Mouse (Mus musculus): Measurements from ENCODE around the gene Foxm1. TPM values are rescaled to one million over a fixed set of nuclear protein-coding genes. Genes with fewer than 3 reads are reported as not detected.

Gene Foxm1
- total RNA-seq, 1 experiment, result 24.1 TPM

DNA sequence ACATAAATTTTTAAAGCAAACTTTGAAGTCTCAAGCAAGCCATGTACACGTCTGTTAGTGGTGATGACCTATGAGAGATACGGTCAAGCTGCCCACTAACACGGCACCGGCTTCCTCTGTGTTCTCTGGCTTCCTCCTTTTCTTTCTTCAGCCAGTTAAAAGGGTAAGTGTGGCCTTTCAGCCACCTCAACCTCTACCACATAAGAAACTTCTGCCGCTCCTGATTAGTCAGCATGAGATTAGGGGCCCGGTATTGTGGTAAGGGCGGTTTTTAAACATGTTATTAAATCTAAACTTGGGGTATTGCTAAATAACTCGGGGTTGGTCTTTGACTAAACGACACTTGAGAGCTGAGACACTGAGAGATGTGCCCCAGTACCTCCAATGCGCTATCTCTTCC, 17.1 kb upstream of the Foxm1 start:
- no peak for DNase-seq (ENCODE audit: low read depth, low spot score)

GRCm38 (mm10) chr6:128346782-128347181, 16.0 kb upstream of the Foxm1 start:
- H3K4me1 ChIP-seq (ENCODE audit: control insufficient read depth in 2 of 2, insufficient read depth in 2 of 2, low read length in 2 of 2, poor library complexity in 1 of 2), result 0 out of 4 replicates have a peak, but pooled peaks cover 2 to 3% of the 10 kb centered on the region in 2 experiments
- no peak overlapping the region for H3K27ac ChIP-seq (ENCODE audit: insufficient read depth, low read depth, low read length, poor library complexity, severe bottlenecking)
- no peak for TF ChIP-seq CHD2 (IDR thresholded peaks at IDR 0.05; ENCODE audit: low read depth, low read length)
- TF ChIP-seq ZNF384 (IDR thresholded peaks at IDR 0.05; ENCODE audit: low read depth, low read length), result no peak
- no peak for TF ChIP-seq ZC3H11A (IDR thresholded peaks at IDR 0.05; ENCODE audit: borderline replicate concordance, low read depth, low read length)
- no peak for TF ChIP-seq HCFC1 (IDR thresholded peaks at IDR 0.05; ENCODE audit: borderline replicate concordance, insufficient read depth, low read length)
- no peak for TF ChIP-seq MAFK (IDR thresholded peaks at IDR 0.05; ENCODE audit: insufficient read depth, low read depth, low read length)
- H3K9ac ChIP-seq (ENCODE audit: insufficient read depth, low read depth, low read length, poor library complexity, severe bottlenecking), result no peak overlapping the region
- DNase-seq (ENCODE audit: low read depth, low spot score), result no peak
- H3K4me3 ChIP-seq (ENCODE audit: insufficient read depth in 1 of 2, low read depth in 1 of 2, low read length in 2 of 2, poor library complexity in 1 of 2, severe bottlenecking in 1 of 2), result no peak overlapping the region
- in situ Hi-C loops (cut with MboI; ENCODE audit: low sequenced_read_pairs in 2 of 2, unreplicated experiment in 2 of 2), result no loop called here
- H3K36me3 ChIP-seq (ENCODE audit: control insufficient read depth, insufficient read depth, low read length, poor library complexity, severe bottlenecking), result peaks cover 9% of the 10 kb centered on the region; the same call in 1 of the 2 replicates
- no peaks in the 10 kb centered on the region for H3K9me3 ChIP-seq (ENCODE audit: control insufficient read depth, insufficient read depth, low read depth, low read length)

More for the DNA sequence above, 17.1 kb upstream of the Foxm1 start:
- TF ChIP-seq ZC3H11A (IDR thresholded peaks at IDR 0.05; ENCODE audit: borderline replicate concordance, low read depth, low read length) (no peak), MAFK (IDR thresholded peaks at IDR 0.05; ENCODE audit: insufficient read depth, low read depth, low read length) (no peak), HCFC1 (IDR thresholded peaks at IDR 0.05; ENCODE audit: borderline replicate concordance, insufficient read depth, low read length) (no peak), ZNF384 (IDR thresholded peaks at IDR 0.05; ENCODE audit: low read depth, low read length) (no peak), CHD2 (IDR thresholded peaks at IDR 0.05; ENCODE audit: low read depth, low read length) (no peak)
- no peaks in the 10 kb centered on the region for H3K9me3 ChIP-seq (ENCODE audit: control insufficient read depth, insufficient read depth, low read depth, low read length)
- no peak overlapping the region for H3K27ac ChIP-seq (ENCODE audit: insufficient read depth, low read depth, low read length, poor library complexity, severe bottlenecking)
- H3K4me3 ChIP-seq (ENCODE audit: insufficient read depth in 1 of 2, low read depth in 1 of 2, low read length in 2 of 2, poor library complexity in 1 of 2, severe bottlenecking in 1 of 2), result no peak overlapping the region
- peaks cover 2% of the 10 kb centered on the region; the same call in 1 of the 2 replicates for H3K36me3 ChIP-seq (ENCODE audit: control insufficient read depth, insufficient read depth, low read length, poor library complexity, severe bottlenecking)
- H3K9ac ChIP-seq (ENCODE audit: insufficient read depth, low read depth, low read length, poor library complexity, severe bottlenecking), result no peak overlapping the region
- H3K4me1 ChIP-seq (ENCODE audit: control insufficient read depth in 2 of 2, insufficient read depth in 2 of 2, low read length in 2 of 2, poor library complexity in 1 of 2), result 0 out of 4 replicates have a peak, but pooled peaks cover 2 to 3% of the 10 kb centered on the region in 2 experiments
- in situ Hi-C loops (cut with MboI; ENCODE audit: low sequenced_read_pairs in 2 of 2, unreplicated experiment in 2 of 2), result no loop called here

DNA sequence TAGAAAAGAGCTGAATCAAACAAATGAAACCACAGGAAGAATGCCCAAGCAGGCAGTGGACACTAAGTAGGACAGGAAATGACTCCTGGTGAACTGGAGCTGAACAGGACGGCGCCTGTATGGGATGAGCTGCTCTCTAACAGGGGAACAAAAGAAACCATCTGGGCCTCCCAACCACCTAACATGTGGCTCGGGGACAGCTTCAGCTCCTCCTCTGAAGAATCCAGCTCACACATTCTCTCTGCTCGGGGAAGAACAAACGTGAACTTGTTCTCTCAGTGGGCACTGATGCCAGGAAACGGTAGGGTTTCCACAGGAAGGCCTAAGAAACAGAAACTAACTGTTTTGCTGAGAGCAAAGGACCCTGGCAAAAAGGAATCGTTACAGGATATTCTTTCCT, 13.1 kb upstream of the Foxm1 start:
- in situ Hi-C loops (cut with MboI; ENCODE audit: low sequenced_read_pairs in 2 of 2, unreplicated experiment in 2 of 2), result no loop called here
- peaks cover 0 to 3% of the 10 kb centered on the region in 2 experiments; a peak in 1 of 4 replicates for H3K4me1 ChIP-seq (ENCODE audit: control insufficient read depth in 2 of 2, insufficient read depth in 2 of 2, low read length in 2 of 2, poor library complexity in 1 of 2)
- DNase-seq (ENCODE audit: low read depth, low spot score), result no peak

DNA sequence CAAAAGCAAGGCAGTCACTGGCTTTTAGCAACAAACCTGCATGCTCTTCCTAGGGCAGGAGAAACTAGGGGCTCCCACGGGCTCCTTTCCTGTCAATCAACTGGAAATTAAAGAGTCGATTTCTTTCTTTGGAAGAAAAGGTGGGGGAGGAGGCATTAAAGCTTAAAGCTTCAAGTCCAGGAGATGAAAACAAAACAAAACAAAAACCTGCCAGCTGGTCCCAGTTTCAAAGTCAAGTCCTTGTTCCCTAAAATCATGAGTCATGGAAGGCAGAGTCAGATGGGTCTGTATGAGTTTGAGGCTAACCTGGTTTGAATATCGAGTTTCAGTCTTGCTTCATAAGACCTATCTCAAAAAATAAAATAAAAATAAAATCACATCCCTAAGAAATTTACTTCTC, 8.6 kb upstream of the Foxm1 start:
- Histone ChIP-seq H3K4me1 (ENCODE audit: control insufficient read depth in 2 of 2, insufficient read depth in 2 of 2, low read length in 2 of 2, poor library complexity in 1 of 2) (peaks cover 0 to 9% of the 10 kb centered on the region in 2 experiments; a peak in 1 of 4 replicates), H3K4me3 (ENCODE audit: insufficient read depth in 1 of 2, low read depth in 1 of 2, low read length in 2 of 2, poor library complexity in 1 of 2, severe bottlenecking in 1 of 2) (no peak overlapping the region), H3K9ac (ENCODE audit: insufficient read depth, low read depth, low read length, poor library complexity, severe bottlenecking) (no peak overlapping the region), H3K36me3 (ENCODE audit: control insufficient read depth, insufficient read depth, low read length, poor library complexity, severe bottlenecking) (peaks cover 25% of the 10 kb centered on the region), H3K27ac (ENCODE audit: insufficient read depth, low read depth, low read length, poor library complexity, severe bottlenecking) (no peak overlapping the region), H3K9me3 (ENCODE audit: control insufficient read depth, insufficient read depth, low read depth, low read length) (no peaks in the 10 kb centered on the region)
- TF ChIP-seq MAFK (IDR thresholded peaks at IDR 0.05; ENCODE audit: insufficient read depth, low read depth, low read length), result no peak
- TF ChIP-seq ZC3H11A (IDR thresholded peaks at IDR 0.05; ENCODE audit: borderline replicate concordance, low read depth, low read length), result no peak
- TF ChIP-seq HCFC1 (IDR thresholded peaks at IDR 0.05; ENCODE audit: borderline replicate concordance, insufficient read depth, low read length), result no peak
- DNase-seq (ENCODE audit: low read depth, low spot score), result no peak
- in situ Hi-C loops (cut with MboI; ENCODE audit: low sequenced_read_pairs in 2 of 2, unreplicated experiment in 2 of 2), result no loop called here

More for the DNA sequence above, 13.1 kb upstream of the Foxm1 start:
- Histone ChIP-seq H3K36me3 (ENCODE audit: control insufficient read depth, insufficient read depth, low read length, poor library complexity, severe bottlenecking) (peaks cover 9% of the 10 kb centered on the region; the same call in 1 of the 2 replicates), H3K9me3 (ENCODE audit: control insufficient read depth, insufficient read depth, low read depth, low read length) (no peaks in the 10 kb centered on the region), H3K4me3 (ENCODE audit: insufficient read depth in 1 of 2, low read depth in 1 of 2, low read length in 2 of 2, poor library complexity in 1 of 2, severe bottlenecking in 1 of 2) (no peak overlapping the region), H3K27ac (ENCODE audit: insufficient read depth, low read depth, low read length, poor library complexity, severe bottlenecking) (no peak overlapping the region), H3K9ac (ENCODE audit: insufficient read depth, low read depth, low read length, poor library complexity, severe bottlenecking) (no peak overlapping the region)
- TF ChIP-seq CHD2 (IDR thresholded peaks at IDR 0.05; ENCODE audit: low read depth, low read length) (no peak), MAFK (IDR thresholded peaks at IDR 0.05; ENCODE audit: insufficient read depth, low read depth, low read length) (no peak), ZNF384 (IDR thresholded peaks at IDR 0.05; ENCODE audit: low read depth, low read length) (no peak), HCFC1 (IDR thresholded peaks at IDR 0.05; ENCODE audit: borderline replicate concordance, insufficient read depth, low read length) (no peak), ZC3H11A (IDR thresholded peaks at IDR 0.05; ENCODE audit: borderline replicate concordance, low read depth, low read length) (no peak)
